ENCODE assay signal across 15 mouse cellular contexts in the genomic region with DNA sequence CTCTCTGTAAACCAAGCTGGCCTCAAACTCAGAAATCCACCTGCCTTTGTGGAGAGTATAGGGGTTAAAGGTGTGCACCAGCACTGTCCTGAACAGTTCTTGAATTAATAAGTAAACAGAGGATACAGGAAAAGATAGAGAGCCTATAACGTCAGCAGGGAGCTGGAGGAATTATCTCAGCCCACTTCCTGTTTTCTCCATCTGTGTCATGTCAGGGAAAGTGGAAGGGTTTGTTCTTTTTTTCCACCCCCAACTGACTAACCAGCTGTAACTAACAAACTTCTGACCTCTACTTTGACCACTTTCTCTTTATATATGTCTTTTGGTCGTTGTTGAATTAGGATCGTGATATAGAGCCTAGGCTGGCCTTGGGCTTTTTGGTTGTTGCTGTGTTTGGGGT. TPM values are rescaled to one million over a fixed set of nuclear protein-coding genes. Genes with fewer than 3 reads are reported as not detected.
DNase-seq lines count a peak whose midpoint lies in the region; ATAC-seq and TF ChIP-seq lines count a peak whose summit lies in the region.
"Had no signal": no experiment of that assay in that cellular context is flagged by ENCODE, and none has a peak within 500 bp of the region (broad histone marks: within the 10 kb centered on the region; RNA-seq: fewer than 3 reads in every experiment).

No protein-coding gene starts in this region.

- ATAC-seq in kidney, embryonic 14.5 days (ENCODE audit: low FRiP score, low TSS enrichment): no peak; the same call in 1 of the 2 replicates
- no peak for ATAC-seq in forebrain, embryonic 16.5 days
- ATAC-seq: forebrain, embryonic 14.5 days; hindbrain, embryonic 16.5 days had no signal

- TF ChIP-seq CTCF in kidney, adult 2 months (conservative IDR thresholded peaks at IDR 0.05; ENCODE audit: insufficient read depth, insufficient read length, low read depth, low read length): no peak
- TF ChIP-seq CTCF in CH12.LX (conservative IDR thresholded peaks at IDR 0.05 in 1 of 2, IDR thresholded peaks at IDR 0.05 in 1 of 2; ENCODE audit: low read depth in 2 of 2, low read length in 2 of 2): no peak

- H3K4me3 ChIP-seq in kidney, adult 2 months (ENCODE audit: insufficient read depth, low read depth, low read length): no peak overlapping the region
- H3K4me3 ChIP-seq in kidney, embryonic 14.5 days (ENCODE audit: low read length): no peak overlapping the region
- no peak overlapping the region for H3K4me3 ChIP-seq in CH12.LX (replicated peaks in 1 of 3; ENCODE audit: low read depth in 2 of 3, low read length in 2 of 3, poor library complexity in 1 of 3)
- H3K4me3 ChIP-seq in forebrain, embryonic 16.5 days (replicated peaks; ENCODE audit: low read length): no peak overlapping the region
- H3K4me3 ChIP-seq: embryonic facial prominence, embryonic 15.5 days; lung, embryonic 15.5 days; midbrain, embryonic 12.5 days had no signal

- TF ChIP-seq RAD21 in CH12.LX (IDR thresholded peaks at IDR 0.05; ENCODE audit: low read depth, low read length): no peak

- no peak overlapping the region for H3K4me2 ChIP-seq in kidney, embryonic 14.5 days (replicated peaks; ENCODE audit: low read depth, low read length)
- no peak overlapping the region for H3K4me2 ChIP-seq in CH12.LX (ENCODE audit: insufficient read depth, low read depth, poor library complexity, severe bottlenecking)
- no peak overlapping the region for H3K4me2 ChIP-seq in forebrain, embryonic 16.5 days (ENCODE audit: low read length)
- H3K4me2 ChIP-seq: embryonic facial prominence, embryonic 15.5 days; lung, embryonic 15.5 days; midbrain, embryonic 12.5 days had no signal

- no peak for TF ChIP-seq POLR2A in kidney, adult 2 months (IDR thresholded peaks at IDR 0.05; ENCODE audit: low read depth, low read length)
- TF ChIP-seq POLR2A in CH12.LX (IDR thresholded peaks at IDR 0.05; ENCODE audit: low read depth, low read length): no peak

- intact Hi-C loops in heart, postnatal 10 days (cut with DNase I): no loop called here

- no peaks in the 10 kb centered on the region for H3K27me3 ChIP-seq in kidney, adult 2 months (replicated peaks; ENCODE audit: control insufficient read depth, insufficient read depth, low read length)
- no peaks in the 10 kb centered on the region for H3K27me3 ChIP-seq in kidney, embryonic 14.5 days (ENCODE audit: control insufficient read depth, insufficient read depth, low read length)
- no peaks in the 10 kb centered on the region for H3K27me3 ChIP-seq in CH12.LX (replicated peaks)
- no peaks in the 10 kb centered on the region for H3K27me3 ChIP-seq in forebrain, embryonic 16.5 days (replicated peaks; ENCODE audit: control insufficient read depth, insufficient read depth, low read length)
- H3K27me3 ChIP-seq: embryonic facial prominence, embryonic 15.5 days; lung, embryonic 15.5 days; midbrain, embryonic 12.5 days had no signal

- H3K9me3 ChIP-seq in kidney, embryonic 14.5 days (ENCODE audit: control insufficient read depth, low read length): no peaks in the 10 kb centered on the region
- H3K9me3 ChIP-seq in CH12.LX (replicated peaks; ENCODE audit: low read length): no peaks in the 10 kb centered on the region
- H3K9me3 ChIP-seq in forebrain, embryonic 16.5 days (ENCODE audit: control insufficient read depth, low read length): no peaks in the 10 kb centered on the region
- H3K9me3 ChIP-seq: embryonic facial prominence, embryonic 15.5 days; lung, embryonic 15.5 days; midbrain, embryonic 12.5 days had no signal

- 0 out of 2 replicates have a peak, but pooled peaks have one; percentile 16 for TF ChIP-seq EP300 in CH12.LX (IDR thresholded peaks at IDR 0.05; ENCODE audit: low read length)

- H3K79me2 ChIP-seq in CH12.LX (replicated peaks; ENCODE audit: control insufficient read depth, extremely low read depth, insufficient read depth, poor library complexity, severe bottlenecking): peaks cover under 1% of the 10 kb centered on the region

- H3K9ac ChIP-seq in kidney, embryonic 14.5 days (ENCODE audit: low read depth, low read length): no peak overlapping the region
- no peak overlapping the region for H3K9ac ChIP-seq in CH12.LX (ENCODE audit: insufficient read depth, low read depth)
- no peak overlapping the region for H3K9ac ChIP-seq in forebrain, embryonic 16.5 days (replicated peaks; ENCODE audit: low read depth, low read length)
- H3K9ac ChIP-seq: embryonic facial prominence, embryonic 15.5 days; lung, embryonic 15.5 days; midbrain, embryonic 12.5 days had no signal

- dilution Hi-C loops in CH12.LX (cut with MboI; ENCODE audit: extremely low pct_ligation_motif_present, extremely low pct_unique_long_range_greater_than_20kb, low sequenced_read_pairs): no loop called here

- peak overlapping the region; percentile 5; the same call in 1 of the 2 replicates for H3K27ac ChIP-seq in kidney, adult 2 months (ENCODE audit: insufficient read depth, low read depth, low read length)
- H3K27ac ChIP-seq in kidney, embryonic 14.5 days (ENCODE audit: low read depth, low read length): no peak overlapping the region
- no peak overlapping the region for H3K27ac ChIP-seq in CH12.LX (ENCODE audit: insufficient read depth, low read depth)
- H3K27ac ChIP-seq in forebrain, embryonic 16.5 days (ENCODE audit: low read length): no peak overlapping the region
- H3K27ac ChIP-seq: embryonic facial prominence, embryonic 15.5 days; lung, embryonic 15.5 days; midbrain, embryonic 12.5 days had no signal

- 24% methylated on average over 3 of the region's 3 CpGs for WGBS in kidney, adult 2 months
- WGBS in kidney, embryonic 14.5 days: 50% methylated on average over 3 of the region's 3 CpGs
- 80% methylated on average over 3 of the region's 3 CpGs for WGBS in forebrain, embryonic 16.5 days

- no peak for DNase-seq in kidney, adult 2 months
- DNase-seq in 416B (ENCODE audit: low read depth) (peak; percentile 59), CH12.LX (ENCODE audit: extremely low read depth) (no peak)
- peak; percentile 12 to 15 for DNase-seq in heart, postnatal 10 days
- no peak for DNase-seq in frontal cortex, postnatal 10 days (ENCODE audit: low spot score in 2 of 2)
- DNase-seq: cerebellum, adult 11-12 months; gastrocnemius, postnatal 10 days; thymus, postnatal 25 days had no signal

- in situ Hi-C loops in CH12.LX (cut with MboI; ENCODE audit: low pct_ligation_motif_present, low pct_unique_long_range_greater_than_20kb, low sequenced_read_pairs): no loop called here

- H3K36me3 ChIP-seq in kidney, adult 2 months (ENCODE audit: control insufficient read depth, insufficient read depth, low read length): no peaks in the 10 kb centered on the region
- no peaks in the 10 kb centered on the region for H3K36me3 ChIP-seq in kidney, embryonic 14.5 days (ENCODE audit: control insufficient read depth, insufficient read depth, low read length)
- no peaks in the 10 kb centered on the region for H3K36me3 ChIP-seq in CH12.LX (replicated peaks in 1 of 2; ENCODE audit: control insufficient read depth in 1 of 2, insufficient read depth in 1 of 2, low read length in 1 of 2)
- H3K36me3 ChIP-seq in forebrain, embryonic 16.5 days (ENCODE audit: control insufficient read depth, insufficient read depth): no peaks in the 10 kb centered on the region
- H3K36me3 ChIP-seq: embryonic facial prominence, embryonic 15.5 days; lung, embryonic 15.5 days; midbrain, embryonic 12.5 days had no signal

- H3K4me1 ChIP-seq in kidney, adult 2 months (ENCODE audit: control insufficient read depth, insufficient read depth, low read length): no peaks in the 10 kb centered on the region; the same call in 1 of the 2 replicates
- H3K4me1 ChIP-seq in kidney, embryonic 14.5 days (ENCODE audit: control insufficient read depth, insufficient read depth, low read length): no peaks in the 10 kb centered on the region
- peaks cover 0 to 11% of the 10 kb centered on the region in 2 experiments; a peak in 1 of 4 replicates for H3K4me1 ChIP-seq in CH12.LX (ENCODE audit: control insufficient read depth in 1 of 2, insufficient read depth in 2 of 2)
- no peaks in the 10 kb centered on the region for H3K4me1 ChIP-seq in forebrain, embryonic 16.5 days (replicated peaks; ENCODE audit: control insufficient read depth, insufficient read depth, low read length)
- H3K4me1 ChIP-seq: embryonic facial prominence, embryonic 15.5 days; lung, embryonic 15.5 days; midbrain, embryonic 12.5 days had no signal

TF ChIP-seq in CH12.LX, 34 proteins besides CTCF, POLR2A, EP300 and RAD21:
- TF ChIP-seq TCF12 (IDR thresholded peaks at IDR 0.05; ENCODE audit: low read depth, low read length): no peak
- no peak for TF ChIP-seq SMC3 (IDR thresholded peaks at IDR 0.05; ENCODE audit: low read depth, low read length)
- no peak for TF ChIP-seq ETS1 (conservative IDR thresholded peaks at IDR 0.05; ENCODE audit: low read depth, low read length)
- no peak for TF ChIP-seq ZNF384 (IDR thresholded peaks at IDR 0.05; ENCODE audit: low read depth, low read length)
- TF ChIP-seq USF1 (IDR thresholded peaks at IDR 0.05; ENCODE audit: low read depth, low read length): no peak
- no peak for TF ChIP-seq ZMIZ1 (IDR thresholded peaks at IDR 0.05; ENCODE audit: low read depth, low read length)
- no peak for TF ChIP-seq ZKSCAN1 (IDR thresholded peaks at IDR 0.05; ENCODE audit: borderline replicate concordance, low read depth, low read length)
- TF ChIP-seq BHLHE40 (IDR thresholded peaks at IDR 0.05; ENCODE audit: low read depth, low read length): no peak
- no peak for TF ChIP-seq UBTF (IDR thresholded peaks at IDR 0.05; ENCODE audit: low read depth, low read length)

RNA-seq across cellular contexts. Expression of a gene that starts 4.6 kb away (rescaled TPM):
- 312 and 353 TPM in 2 replicates for polyA plus RNA-seq in kidney, adult 2 months (2012; rRNA removed)
- polyA plus RNA-seq in kidney, embryonic 14.5 days (2014; fragmentation: Nextera tagmentation; extraction: Ambion mirVana): 113 and 155 TPM in 2 replicates
- total RNA-seq in CH12.LX (2012; rRNA removed) (32.1 and 35.3 TPM in 2 replicates), CH12.LX (2014; rRNA removed) (66.2 and 72.9 TPM in 2 replicates)
- polyA plus RNA-seq in CH12.LX (2012; ENCODE audit: insufficient read length, low read depth): 65.5 and 79.9 TPM in 2 replicates
- 100 to 1,000 TPM; 154 to 161 TPM for total RNA-seq in heart, postnatal 10 days (2021)
- polyA plus RNA-seq in forebrain, embryonic 16.5 days (2015; fragmentation: Nextera tagmentation; extraction: Ambion mirVana): 46.7 and 55.4 TPM in 2 replicates

Comparison
In these comparisons a context has a peak if more than half of its experiments do, and no peak if none do; other contexts are left out.
1. DNase-seq: peak in 416B (single experiment) and heart, postnatal 10 days (2 of 2); none in kidney, adult 2 months (single experiment), CH12.LX (single experiment) and frontal cortex, postnatal 10 days (0 of 2).